Mouse (Mus musculus): ENCODE data around the gene Mettl1.

DNA sequence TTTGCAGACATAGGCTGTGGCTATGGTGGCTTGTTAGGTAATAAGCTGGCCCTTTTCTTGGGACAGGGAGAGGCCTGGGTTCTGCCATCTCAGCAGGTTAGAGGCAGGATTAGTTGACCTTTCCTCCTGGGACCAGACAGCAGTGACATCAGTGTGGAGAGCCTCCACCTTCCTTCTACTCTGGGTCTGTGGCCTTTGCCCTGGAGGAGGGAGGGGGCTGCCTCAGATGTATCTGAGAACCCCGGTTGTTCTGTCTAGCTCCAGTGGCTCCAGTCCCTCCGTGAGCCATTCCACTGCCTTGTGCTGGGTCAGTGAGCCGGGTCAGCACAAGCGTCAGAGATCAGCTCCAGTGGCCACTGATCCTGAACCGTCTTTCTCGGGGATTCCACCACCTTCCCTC, 2.0 kb downstream of the Mettl1 start:
- TF ChIP-seq POLR2A (IDR thresholded peaks at IDR 0.05; ENCODE audit: borderline replicate concordance, low read depth, low read length) = no peak
- no peak for TF ChIP-seq CTCF (IDR thresholded peaks at IDR 0.05; ENCODE audit: low read depth, low read length)
